Comparison of ENCODE assay signal across 8 mouse cellular contexts in genomic region chr5:64599865-64600288, GRCm38 (mm10).
DNase-seq lines count a peak whose midpoint lies in the region; ATAC-seq and TF ChIP-seq lines count a peak whose summit lies in the region.

No protein-coding gene starts in this region.

- H3K79me2 ChIP-seq in CH12.LX (replicated peaks; ENCODE audit: control insufficient read depth, extremely low read depth, insufficient read depth, poor library complexity, severe bottlenecking): no peaks in the 10 kb centered on the region

- dilution Hi-C loops in CH12.LX (cut with MboI; ENCODE audit: extremely low pct_ligation_motif_present, extremely low pct_unique_long_range_greater_than_20kb, low sequenced_read_pairs): no loop called here

- ATAC-seq in forebrain, embryonic 12.5 days (ENCODE audit: low FRiP score): no peak
- peak; percentile 74 for ATAC-seq in hindbrain, postnatal 0 days
- ATAC-seq in liver, embryonic 14.5 days (ENCODE audit: insufficient read depth): no peak
- no peak for ATAC-seq in neural tube, embryonic 15.5 days (ENCODE audit: low FRiP score)

- peak overlapping the region; percentile 70 for H3K9ac ChIP-seq in CH12.LX (ENCODE audit: insufficient read depth, low read depth)
- no peak overlapping the region for H3K9ac ChIP-seq in forebrain, embryonic 12.5 days
- H3K9ac ChIP-seq in hindbrain, postnatal 0 days (replicated peaks; ENCODE audit: low read length): 0 out of 2 replicates have a peak overlapping the region, but pooled peaks have one; percentile 9
- peak overlapping the region; percentile 49 for H3K9ac ChIP-seq in liver, embryonic 14.5 days (replicated peaks)
- no peak overlapping the region for H3K9ac ChIP-seq in neural tube, embryonic 15.5 days (replicated peaks)

- no peaks in the 10 kb centered on the region for H3K9me3 ChIP-seq in CH12.LX (replicated peaks; ENCODE audit: low read length)
- no peaks in the 10 kb centered on the region for H3K9me3 ChIP-seq in forebrain, embryonic 12.5 days
- H3K9me3 ChIP-seq in hindbrain, postnatal 0 days (ENCODE audit: low read length): no peaks in the 10 kb centered on the region
- no peaks in the 10 kb centered on the region for H3K9me3 ChIP-seq in liver, embryonic 14.5 days (ENCODE audit: control insufficient read depth, low read length)
- no peaks in the 10 kb centered on the region for H3K9me3 ChIP-seq in neural tube, embryonic 15.5 days (replicated peaks)

- H3K27me3 ChIP-seq in CH12.LX (replicated peaks): no peaks in the 10 kb centered on the region
- no peaks in the 10 kb centered on the region for H3K27me3 ChIP-seq in forebrain, embryonic 12.5 days
- no peaks in the 10 kb centered on the region for H3K27me3 ChIP-seq in hindbrain, postnatal 0 days (ENCODE audit: insufficient read depth, low read length)
- H3K27me3 ChIP-seq in liver, embryonic 14.5 days (ENCODE audit: control insufficient read depth, insufficient read depth, low read length): no peaks in the 10 kb centered on the region
- no peaks in the 10 kb centered on the region for H3K27me3 ChIP-seq in neural tube, embryonic 15.5 days (replicated peaks)

- H3K4me3 ChIP-seq in CH12.LX (replicated peaks in 1 of 3; ENCODE audit: low read depth in 2 of 3, low read length in 2 of 3, poor library complexity in 1 of 3): peak overlapping the region in 1 of 3 experiments; percentile 32
- H3K4me3 ChIP-seq in forebrain, embryonic 12.5 days (replicated peaks): no peak overlapping the region
- no peak overlapping the region for H3K4me3 ChIP-seq in hindbrain, postnatal 0 days (ENCODE audit: low read length)
- H3K4me3 ChIP-seq in liver, embryonic 14.5 days (ENCODE audit: insufficient read depth in 1 of 2, low read depth in 2 of 2, low read length in 2 of 2): peak overlapping the region; percentile 35 to 58
- no peak overlapping the region for H3K4me3 ChIP-seq in neural tube, embryonic 15.5 days (replicated peaks)

- WGBS in forebrain, embryonic 12.5 days: 67% methylated on average over 13 of the region's 13 CpGs
- 42% methylated on average over 13 of the region's 13 CpGs for WGBS in hindbrain, postnatal 0 days
- WGBS in liver, embryonic 14.5 days (ENCODE audit: insufficient replicate concordance): 23% methylated on average over 13 of the region's 13 CpGs
- 60% methylated on average over 13 of the region's 13 CpGs for WGBS in neural tube, embryonic 15.5 days

- H3K36me3 ChIP-seq in CH12.LX (replicated peaks in 1 of 2; ENCODE audit: control insufficient read depth in 1 of 2, insufficient read depth in 1 of 2, low read length in 1 of 2): no peaks in the 10 kb centered on the region
- H3K36me3 ChIP-seq in forebrain, embryonic 12.5 days (replicated peaks): no peaks in the 10 kb centered on the region
- no peaks in the 10 kb centered on the region for H3K36me3 ChIP-seq in hindbrain, postnatal 0 days (ENCODE audit: insufficient read depth, low read length)
- H3K36me3 ChIP-seq in liver, embryonic 14.5 days (replicated peaks; ENCODE audit: control insufficient read depth, insufficient read depth, low read depth): no peaks in the 10 kb centered on the region
- no peaks in the 10 kb centered on the region for H3K36me3 ChIP-seq in neural tube, embryonic 15.5 days

- TF ChIP-seq POLR2A in CH12.LX (IDR thresholded peaks at IDR 0.05; ENCODE audit: low read depth, low read length): peak; percentile 55

- peak; percentile 14 for DNase-seq in adrenal gland, adult 2 months
- DNase-seq in adrenal gland, postnatal 25 days: no peak
- peak; percentile 66 for DNase-seq in CH12.LX (ENCODE audit: extremely low read depth)
- DNase-seq in hindbrain, postnatal 0 days (ENCODE audit: low spot score): peak; percentile 63
- no peak for DNase-seq in liver, embryonic 14.5 days (ENCODE audit: low read depth in 3 of 3, low spot score in 3 of 3)
- DNase-seq in urinary bladder, postnatal 4 days (ENCODE audit: low spot score in 2 of 2): no peak

- in situ Hi-C loops in CH12.LX (cut with MboI; ENCODE audit: low pct_ligation_motif_present, low pct_unique_long_range_greater_than_20kb, low sequenced_read_pairs): loop anchor here (25.0 kb wide), 1 partner anchor 88 kb away; no protein-coding TSS in a partner anchor

- TF ChIP-seq EP300 in CH12.LX (IDR thresholded peaks at IDR 0.05; ENCODE audit: low read length): no peak
- TF ChIP-seq EP300 in liver, embryonic 14.5 days (IDR thresholded peaks at IDR 0.05; ENCODE audit: low read depth): no peak

- no peak overlapping the region for H3K27ac ChIP-seq in CH12.LX (ENCODE audit: insufficient read depth, low read depth)
- H3K27ac ChIP-seq in forebrain, embryonic 12.5 days: peak overlapping the region; percentile 73; the same call in 1 of the 2 replicates
- peak overlapping the region; percentile 69 for H3K27ac ChIP-seq in hindbrain, postnatal 0 days
- peak overlapping the region; percentile 71 for H3K27ac ChIP-seq in liver, embryonic 14.5 days
- H3K27ac ChIP-seq in neural tube, embryonic 15.5 days (replicated peaks): peak overlapping the region; percentile 33; the same call in 1 of the 2 replicates

- no peak for TF ChIP-seq CTCF in CH12.LX (conservative IDR thresholded peaks at IDR 0.05 in 1 of 2, IDR thresholded peaks at IDR 0.05 in 1 of 2; ENCODE audit: low read depth in 2 of 2, low read length in 2 of 2)
- no peak for TF ChIP-seq CTCF in hindbrain, postnatal 0 days (IDR thresholded peaks at IDR 0.05; ENCODE audit: low read depth)
- TF ChIP-seq CTCF in liver, embryonic 14.5 days (IDR thresholded peaks at IDR 0.05; ENCODE audit: low read depth): no peak

- TF ChIP-seq RAD21 in CH12.LX (IDR thresholded peaks at IDR 0.05; ENCODE audit: low read depth, low read length): no peak

- peaks cover 5 to 22% of the 10 kb centered on the region in 2 experiments for H3K4me1 ChIP-seq in CH12.LX (ENCODE audit: control insufficient read depth in 1 of 2, insufficient read depth in 2 of 2)
- H3K4me1 ChIP-seq in forebrain, embryonic 12.5 days: peaks cover 26% of the 10 kb centered on the region
- H3K4me1 ChIP-seq in hindbrain, postnatal 0 days (ENCODE audit: insufficient read depth, low read length): no peaks in the 10 kb centered on the region
- H3K4me1 ChIP-seq in liver, embryonic 14.5 days (replicated peaks; ENCODE audit: control insufficient read depth in 2 of 2, insufficient read depth in 2 of 2, low read length in 1 of 2): peaks cover 28 to 36% of the 10 kb centered on the region in 2 experiments
- H3K4me1 ChIP-seq in neural tube, embryonic 15.5 days: peaks cover 11% of the 10 kb centered on the region

- peak overlapping the region; percentile 73 for H3K4me2 ChIP-seq in CH12.LX (ENCODE audit: insufficient read depth, low read depth, poor library complexity, severe bottlenecking)
- no peak overlapping the region for H3K4me2 ChIP-seq in forebrain, embryonic 12.5 days
- peak overlapping the region; percentile 33 for H3K4me2 ChIP-seq in hindbrain, postnatal 0 days (ENCODE audit: low read depth, low read length)
- H3K4me2 ChIP-seq in liver, embryonic 14.5 days (ENCODE audit: low read depth): peak overlapping the region; percentile 71
- peak overlapping the region; percentile 17; the same call in 1 of the 2 replicates for H3K4me2 ChIP-seq in neural tube, embryonic 15.5 days

TF ChIP-seq in CH12.LX, 34 proteins besides CTCF, POLR2A, EP300 and RAD21:
- TF ChIP-seq TBP (conservative IDR thresholded peaks at IDR 0.05; ENCODE audit: low read depth, low read length) (peak; percentile 57; the same call in 1 of the 2 replicates), HCFC1 (IDR thresholded peaks at IDR 0.05; ENCODE audit: low read depth, low read length) (peak; percentile 36; the same call in 1 of the 2 replicates), CHD2 (IDR thresholded peaks at IDR 0.05; ENCODE audit: low read length) (no peak), ETS1 (conservative IDR thresholded peaks at IDR 0.05; ENCODE audit: low read depth, low read length) (0 out of 2 replicates have a peak, but pooled peaks have one; percentile 6), USF1 (IDR thresholded peaks at IDR 0.05; ENCODE audit: low read depth, low read length) (no peak), ELF1 (IDR thresholded peaks at IDR 0.05; ENCODE audit: low read depth, low read length) (peak; percentile 85), NRF1 (IDR thresholded peaks at IDR 0.05; ENCODE audit: low read depth, low read length) (no peak), NELFE (IDR thresholded peaks at IDR 0.05; ENCODE audit: low read depth, low read length) (no peak; the same call in 1 of the 2 replicates), MYC (IDR thresholded peaks at IDR 0.05; ENCODE audit: low read depth, low read length) (no peak)

Comparison
In these comparisons a context has a peak if more than half of its experiments do, and no peak if none do; other contexts are left out.
1. DNase-seq: peak in adrenal gland, adult 2 months (single experiment), CH12.LX (single experiment) and hindbrain, postnatal 0 days (single experiment); none in adrenal gland, postnatal 25 days (single experiment), liver, embryonic 14.5 days (0 of 3) and urinary bladder, postnatal 4 days (0 of 2).
2. H3K4me3 ChIP-seq: peak in liver, embryonic 14.5 days (2 of 2); none in forebrain, embryonic 12.5 days (single experiment), hindbrain, postnatal 0 days (single experiment) and neural tube, embryonic 15.5 days (single experiment).
3. H3K9ac ChIP-seq: peak in CH12.LX (single experiment), hindbrain, postnatal 0 days (single experiment) and liver, embryonic 14.5 days (single experiment); none in forebrain, embryonic 12.5 days (single experiment) and neural tube, embryonic 15.5 days (single experiment).